Mouse (Mus musculus) liver, postnatal 0 days (tissue): Measurements from ENCODE around the gene Ccnt1.

ENCODE experiments used
- CTCF ChIP-seq: sonication (generic); IDR thresholded peaks from 2 replicates; pipeline ENCODE4 v1.5.1; 2016; ENCODE audit warnings: antibody characterized with exemption, low read depth
- EP300 ChIP-seq: IDR thresholded peaks from 2 replicates; pipeline ENCODE4 v1.6.1; 2016; ENCODE audit warnings: antibody characterized with exemption, low read depth, mild to moderate bottlenecking

GRCm38 (mm10) chr15:98601832-98602190 is 31.1 kb upstream of the Ccnt1 start:
- TF ChIP-seq CTCF (no peak), EP300 (peak; percentile 15; the same call in 1 of the 2 replicates)
